Mouse (Mus musculus): ENCODE results near the gene Gpr107.

- TF ChIP-seq POLR2A (IDR thresholded peaks at IDR 0.05; ENCODE audit: low read depth, low read length): no peak
- TF ChIP-seq CTCF (IDR thresholded peaks at IDR 0.05; ENCODE audit: borderline replicate concordance, insufficient read depth, low read length): no peak
Observed at GRCm38 (mm10) chr2:31132682-31133081, 19.4 kb upstream of the Gpr107 start.
